Mouse (Mus musculus) hindbrain, postnatal 0 days (tissue): ENCODE data around the gene Nptxr. TPM values are rescaled to one million over a fixed set of nuclear protein-coding genes. Genes with fewer than 3 reads are reported as not detected.

Source experiments
- ATAC-seq: fragments of 200-750 bp; cut with Nextera tagmentation; 2 replicates; pipeline ENCODE4 v1.8.0; 2017; ENCODE audit warnings: mild to moderate bottlenecking, moderate TSS enrichment, moderate library complexity
- DNase-seq: peaks from one replicate; pipeline ENCODE4 v3.0.0-alpha.2; 2015; ENCODE audit warnings: low spot score
- H3K27ac ChIP-seq: fragments of 300-500 bp; sonication (generic); 2 replicates; pipeline ENCODE4 v1.5.1; 2014; ENCODE audit warnings: mild to moderate bottlenecking
- H3K27me3 ChIP-seq: fragments of 300-500 bp; sonication (generic); 2 replicates; pipeline ENCODE4 v1.6.1; 2014; ENCODE audit warnings: low read length, mixed read lengths; ENCODE audit not compliant: insufficient read depth
- H3K36me3 ChIP-seq: fragments of 300-500 bp; sonication (generic); 2 replicates; pipeline ENCODE4 v1.6.1; 2014; ENCODE audit warnings: low read length, mixed read lengths; ENCODE audit not compliant: insufficient read depth
- H3K4me1 ChIP-seq: fragments of 300-500 bp; sonication (generic); 2 replicates; pipeline ENCODE4 v1.6.1; 2014; ENCODE audit warnings: antibody characterized with exemption, low read length, mixed read lengths; ENCODE audit not compliant: insufficient read depth
- H3K4me2 ChIP-seq: fragments of 300-500 bp; sonication (generic); 2 replicates; pipeline ENCODE4 v1.6.1; 2014; ENCODE audit warnings: low read depth, mild to moderate bottlenecking, low read length, moderate library complexity, mixed read lengths
- H3K4me3 ChIP-seq: fragments of 300-500 bp; sonication (generic); 2 replicates; pipeline ENCODE4 v1.5.1; 2014; ENCODE audit warnings: low read length
- H3K9ac ChIP-seq: fragments of 300-500 bp; sonication (generic); replicated peaks from 2 replicates; pipeline ENCODE4 v1.6.1; 2014; ENCODE audit warnings: mild to moderate bottlenecking, low read length, moderate library complexity, mixed read lengths
- H3K9me3 ChIP-seq: fragments of 300-500 bp; sonication (generic); 2 replicates; pipeline ENCODE4 v1.6.1; 2016; ENCODE audit warnings: low read length, mixed read lengths
- CTCF ChIP-seq: IDR thresholded peaks from 2 replicates; pipeline ENCODE4 v1.5.1; 2016; ENCODE audit warnings: antibody characterized with exemption, control low read depth, low read depth
- WGBS: fragments of 180-500 bp; shearing (Covaris S2); extraction: QIAGEN DNeasy Blood & Tissue Kit; methylation state at CpG from one replicate; pipeline ENCODE4 v1.1.7; 2014; 5-methylcytosine and 5-hydroxymethylcytosine counted together
- polyA plus RNA-seq: library from polyadenylated mRNA; unstranded; fragments of >200 nt; fragmentation: Nextera tagmentation; extraction: Ambion mirVana; gene quantifications from 2 replicates; pipeline ENCODE4 v1.2.1, GENCODE M21; 2015
- total RNA-seq: library from RNA; depleted of rRNA; stranded (reverse); fragments of >200 nt; gene quantifications from 2 replicates; pipeline ENCODE4 v1.2.3, GENCODE M21; 2014

Nptxr gene
- total and polyA plus RNA-seq, 2 experiments from 2014 or later, result 68.5 to 226 TPM

DNA sequence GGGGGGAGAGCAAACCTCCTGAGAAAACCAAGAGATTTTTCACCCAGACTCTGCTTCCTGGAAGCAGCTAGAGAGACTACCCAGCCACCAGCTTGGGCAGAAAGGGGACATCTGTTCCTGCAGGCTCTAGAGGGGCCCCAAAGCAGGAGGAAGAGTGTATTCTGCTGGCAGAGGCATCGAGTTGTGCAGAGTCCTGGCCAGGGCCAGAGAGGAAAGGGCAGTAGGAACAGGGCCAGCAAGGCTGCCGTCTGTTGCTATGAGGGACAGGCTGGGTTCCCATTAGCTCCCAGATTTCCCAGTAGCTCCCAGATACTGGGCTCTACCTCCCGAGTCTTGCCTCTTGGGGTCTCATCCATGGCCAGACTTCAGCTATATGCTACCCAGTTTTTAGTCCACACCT is 5.5 kb upstream of the Nptxr start:
- no peak for TF ChIP-seq CTCF

GRCm38 (mm10) chr15:79808658-79809057 is 4.1 kb upstream of the Nptxr start:
- H3K9ac ChIP-seq, result no peak overlapping the region
- WGBS, result 53% methylated on average over 5 of the region's 5 CpGs

More for the DNA sequence above, 5.5 kb upstream of the Nptxr start:
- WGBS, result 40% methylated on average over 3 of the region's 3 CpGs
- H3K9me3 ChIP-seq, result no peaks in the 10 kb centered on the region
- no peak overlapping the region for H3K9ac ChIP-seq
- H3K27ac ChIP-seq, result no peak overlapping the region
- no peaks in the 10 kb centered on the region for H3K27me3 ChIP-seq
- H3K4me2 ChIP-seq, result no peak overlapping the region
- no peak for ATAC-seq
- peaks cover 1% of the 10 kb centered on the region; the same call in 1 of the 2 replicates for H3K4me1 ChIP-seq
- H3K4me3 ChIP-seq, result no peak overlapping the region
- no peaks in the 10 kb centered on the region for H3K36me3 ChIP-seq
- DNase-seq, result no peak

GRCm38 (mm10) chr15:79808114-79808513 is 3.5 kb upstream of the Nptxr start:
- Histone ChIP-seq H3K4me2 (no peak overlapping the region), H3K9ac (no peak overlapping the region), H3K9me3 (no peaks in the 10 kb centered on the region), H3K4me3 (no peak overlapping the region), H3K36me3 (no peaks in the 10 kb centered on the region), H3K4me1 (peaks cover 3% of the 10 kb centered on the region; the same call in 1 of the 2 replicates), H3K27me3 (no peaks in the 10 kb centered on the region), H3K27ac (no peak overlapping the region)
- WGBS, result 31% methylated on average over 5 of the region's 5 CpGs
- ATAC-seq (no peak), DNase-seq (peak; percentile 82)
- TF ChIP-seq CTCF, result peak; percentile 92

More at GRCm38 (mm10) chr15:79808658-79809057, 4.1 kb upstream of the Nptxr start:
- no peak overlapping the region for H3K4me3 ChIP-seq
- no peak overlapping the region for H3K27ac ChIP-seq
- DNase-seq, result no peak
- no peak overlapping the region for H3K4me2 ChIP-seq
- no peak for TF ChIP-seq CTCF
- no peaks in the 10 kb centered on the region for H3K27me3 ChIP-seq
- H3K36me3 ChIP-seq, result no peaks in the 10 kb centered on the region
- ATAC-seq, result no peak
- H3K9me3 ChIP-seq, result no peaks in the 10 kb centered on the region
- H3K4me1 ChIP-seq, result peaks cover 3% of the 10 kb centered on the region; the same call in 1 of the 2 replicates

GRCm38 (mm10) chr15:79807050-79807449 is 2.5 kb upstream of the Nptxr start:
- Histone ChIP-seq H3K9me3 (no peaks in the 10 kb centered on the region), H3K27ac (no peak overlapping the region), H3K36me3 (no peaks in the 10 kb centered on the region), H3K9ac (no peak overlapping the region), H3K27me3 (no peaks in the 10 kb centered on the region), H3K4me1 (peaks cover 8% of the 10 kb centered on the region; the same call in 1 of the 2 replicates), H3K4me2 (no peak overlapping the region), H3K4me3 (no peak overlapping the region)
- no peak for TF ChIP-seq CTCF
- WGBS, result 58% methylated on average over 1 of the region's 1 CpGs
- DNase-seq (no peak), ATAC-seq (no peak)

DNA sequence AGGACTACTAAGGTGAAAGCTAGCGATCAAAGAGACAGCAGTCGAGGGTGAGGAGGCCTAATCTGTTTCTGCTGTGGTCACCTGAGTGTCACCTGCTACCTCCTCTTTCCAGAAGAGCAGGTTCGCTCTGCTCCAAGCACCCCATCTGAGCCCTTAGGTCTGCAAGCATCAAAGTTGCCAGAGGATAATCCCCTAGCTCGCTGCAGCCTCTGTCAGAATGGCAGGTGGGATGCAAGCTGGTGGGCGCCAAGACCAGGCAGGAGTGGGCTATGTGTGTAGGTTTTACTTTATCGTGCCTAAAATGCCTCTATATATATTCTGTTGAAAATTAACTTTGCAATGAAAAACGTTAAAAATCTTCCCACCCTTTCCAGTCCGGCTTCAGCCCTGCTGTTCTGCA is 680 bp upstream of the Nptxr start:
- DNase-seq (no peak), ATAC-seq (no peak)
- WGBS, result 21% methylated on average over 8 of the region's 8 CpGs
- Histone ChIP-seq H3K27ac (peak overlapping the region; percentile 84), H3K9ac (peak overlapping the region; percentile 89; the same call in 1 of the 2 replicates), H3K27me3 (no peaks in the 10 kb centered on the region), H3K4me2 (peak overlapping the region; percentile 73), H3K36me3 (no peaks in the 10 kb centered on the region), H3K9me3 (no peaks in the 10 kb centered on the region), H3K4me3 (no peak overlapping the region), H3K4me1 (peaks cover 8% of the 10 kb centered on the region; the same call in 1 of the 2 replicates)
- no peak for TF ChIP-seq CTCF

GRCm38 (mm10) chr15:79803533-79804351 is 824 bp downstream of the Nptxr start:
- whole genome bisulfite sequencing, result 4% methylated on average over 75 of the region's 81 CpGs
- TF ChIP-seq CTCF, result no peak
- H3K27ac ChIP-seq, result peak overlapping the region; percentile 84
- peak overlapping the region; percentile 89 for H3K9ac ChIP-seq
- peaks cover 8% of the 10 kb centered on the region; the same call in 1 of the 2 replicates for H3K4me1 ChIP-seq
- no peaks in the 10 kb centered on the region for H3K9me3 ChIP-seq
- H3K36me3 ChIP-seq, result no peaks in the 10 kb centered on the region
- ATAC-seq, result peak; percentile 58
- H3K27me3 ChIP-seq, result no peaks in the 10 kb centered on the region
- peak overlapping the region; percentile 69 for H3K4me3 ChIP-seq
- peak overlapping the region; percentile 73 for H3K4me2 ChIP-seq
- DNase-seq, result peak; percentile 65

DNA sequence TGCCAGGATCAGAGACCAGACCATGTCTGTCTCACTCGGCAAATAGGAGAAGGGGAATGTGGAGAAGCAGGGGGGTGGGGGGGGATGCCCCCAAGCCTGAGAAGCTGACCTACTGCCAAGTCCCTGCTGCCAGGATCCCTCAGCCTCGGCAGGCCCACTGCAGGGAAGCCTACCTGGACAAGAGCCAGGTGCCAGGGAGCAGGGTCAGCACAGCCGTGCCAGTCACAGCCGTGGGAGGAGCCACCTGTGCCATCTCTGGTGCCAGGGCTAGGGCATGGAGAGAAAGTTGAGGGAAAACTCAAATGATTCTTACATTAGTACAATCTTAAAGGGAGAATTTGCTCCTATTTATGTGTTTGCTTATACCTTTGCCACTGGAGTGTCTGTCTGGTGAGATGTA is 2.3 kb downstream of the Nptxr start:
- Histone ChIP-seq H3K27ac (no peak overlapping the region), H3K27me3 (no peaks in the 10 kb centered on the region), H3K9me3 (no peaks in the 10 kb centered on the region), H3K9ac (0 out of 2 replicates have a peak overlapping the region, but pooled peaks have one; percentile 5), H3K4me3 (no peak overlapping the region), H3K4me2 (peak overlapping the region; percentile 73), H3K4me1 (peaks cover 8% of the 10 kb centered on the region; the same call in 1 of the 2 replicates), H3K36me3 (no peaks in the 10 kb centered on the region)
- ATAC-seq, result no peak
- DNase-seq, result no peak
- 13% methylated on average over 4 of the region's 4 CpGs for WGBS
- TF ChIP-seq CTCF, result no peak
